Mouse (Mus musculus) embryonic facial prominence, embryonic 11.5 days (tissue): Measurements from ENCODE around the gene Ube2v1. TPM values are rescaled to one million over a fixed set of nuclear protein-coding genes. Genes with fewer than 3 reads are reported as not detected.
"Not testable (repeated sequence)": the region's sequence is repeated elsewhere in the genome, so short reads cannot be mapped to it uniquely, and the experiment has no call there.

ENCODE experiments used
- ATAC-seq: fragments of 200-750 bp; cut with Nextera tagmentation; replicated peaks from 2 replicates; pipeline ENCODE4 v1.8.0; 2017; ENCODE audit warnings: low read depth; ENCODE audit not compliant: insufficient number of reproducible peaks, low FRiP score, low TSS enrichment
- DNase-seq: peaks from one replicate; pipeline ENCODE4 v3.0.0-alpha.2; 2015; ENCODE audit warnings: low spot score
- H3K27ac ChIP-seq: fragments of 300-500 bp; sonication (generic); replicated peaks from 2 replicates; pipeline ENCODE4 v1.5.1; 2014; ENCODE audit warnings: mild to moderate bottlenecking, low read depth, low read length, control low read depth
- H3K27me3 ChIP-seq: fragments of 300-500 bp; sonication (generic); 2 replicates; pipeline ENCODE4 v1.6.1; 2014; ENCODE audit warnings: mild to moderate bottlenecking, low read length, moderate library complexity, mixed read lengths; ENCODE audit not compliant: control insufficient read depth, insufficient read depth
- H3K36me3 ChIP-seq: fragments of 300-500 bp; sonication (generic); replicated peaks from 2 replicates; pipeline ENCODE4 v1.6.1; 2014; ENCODE audit warnings: low read depth, mild to moderate bottlenecking, low read length, moderate library complexity, mixed read lengths; ENCODE audit not compliant: control insufficient read depth, insufficient read depth
- H3K4me1 ChIP-seq: fragments of 300-500 bp; sonication (generic); 2 replicates; pipeline ENCODE4 v1.6.1; 2014; ENCODE audit warnings: low read length, mixed read lengths; ENCODE audit not compliant: control insufficient read depth, insufficient read depth
- H3K4me2 ChIP-seq: fragments of 300-500 bp; sonication (generic); 2 replicates; pipeline ENCODE4 v1.6.1; 2014; ENCODE audit warnings: low read depth, mild to moderate bottlenecking, control low read depth, low read length, moderate library complexity
- H3K4me3 ChIP-seq: fragments of 300-500 bp; sonication (generic); 2 replicates; pipeline ENCODE4 v1.5.1; 2014; ENCODE audit warnings: low read depth, low read length, control low read depth
- H3K9ac ChIP-seq: fragments of 300-500 bp; sonication (generic); replicated peaks from 2 replicates; pipeline ENCODE4 v1.6.1; 2014; ENCODE audit warnings: mild to moderate bottlenecking, control low read depth, low read length
- H3K9me3 ChIP-seq: fragments of 300-500 bp; sonication (generic); replicated peaks from 2 replicates; pipeline ENCODE4 v1.6.1; 2016; ENCODE audit warnings: mild to moderate bottlenecking, low read length, inconsistent platforms, mixed read lengths; ENCODE audit not compliant: control insufficient read depth
- WGBS: fragments of 180-500 bp; shearing (Covaris S2); extraction: QIAGEN DNeasy Blood & Tissue Kit; methylation state at CpG from one replicate; pipeline ENCODE4 v1.1.7; 2014; 5-methylcytosine and 5-hydroxymethylcytosine counted together
- polyA plus RNA-seq: library from polyadenylated mRNA; unstranded; fragments of >200 nt; fragmentation: Nextera tagmentation; extraction: Ambion mirVana; gene quantifications from 2 replicates; pipeline ENCODE4 v1.2.1, GENCODE M21; 2014

Gene Ube2v1
- polyA plus RNA-seq, 1 experiment from 2014 or later, result 223 TPM

DNA sequence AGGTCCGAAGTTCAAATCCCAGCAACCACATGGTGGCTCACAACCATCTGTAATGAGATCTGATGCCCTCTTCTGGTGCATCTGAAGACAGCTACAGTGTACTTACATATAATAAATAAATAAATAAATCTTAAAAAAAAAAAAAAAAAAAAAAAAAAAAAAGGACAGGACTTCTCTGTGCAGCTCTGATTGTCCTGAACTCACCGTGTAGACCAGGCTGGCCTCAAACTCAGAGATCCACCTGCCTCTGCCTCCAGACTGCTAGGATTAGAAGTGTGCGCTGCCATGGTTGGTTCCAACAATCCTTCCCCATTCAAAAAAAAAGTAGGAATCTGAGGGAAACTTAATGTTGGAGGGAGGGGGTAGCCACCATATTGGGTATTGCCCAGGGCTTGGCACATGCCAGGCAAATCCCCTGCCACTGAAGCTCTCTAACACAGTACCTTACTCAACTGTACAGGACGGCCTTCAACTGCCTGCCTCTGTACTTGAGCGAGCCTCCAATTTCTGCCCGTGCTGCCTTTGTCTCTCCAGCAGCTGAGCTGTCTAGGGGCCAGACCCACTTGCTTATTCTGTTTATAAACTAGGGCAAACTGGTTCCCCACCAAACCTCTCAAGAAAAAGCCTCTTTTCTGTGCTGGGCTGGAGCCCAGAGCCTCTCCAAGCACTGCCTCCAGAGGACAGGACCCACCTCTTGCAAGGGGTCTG lies 7.4 kb downstream of the Ube2v1 start:
- H3K27me3 ChIP-seq, result no peaks in the 10 kb centered on the region

DNA sequence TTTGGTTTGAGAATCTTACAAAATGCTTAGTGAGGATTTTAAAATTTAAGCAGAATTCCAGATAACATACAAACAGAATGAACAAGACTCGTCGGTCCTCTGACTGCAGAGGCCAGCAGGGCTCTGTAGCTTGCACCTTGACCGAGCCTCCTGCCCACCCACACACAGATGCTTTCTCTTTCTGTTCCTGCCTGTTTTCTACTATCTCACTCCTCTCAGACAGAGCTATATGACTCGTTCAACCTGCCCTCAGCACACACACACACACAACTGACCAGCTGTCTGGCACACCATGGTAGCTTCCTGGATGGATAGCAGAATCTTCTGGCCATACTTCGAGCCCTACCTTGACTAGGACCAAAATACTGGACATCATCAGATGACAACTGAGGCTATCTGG lies 8.9 kb downstream of the Ube2v1 start:
- Histone ChIP-seq H3K4me3 (no peak overlapping the region), H3K27ac (no peak overlapping the region), H3K36me3 (peaks cover 4% of the 10 kb centered on the region; the same call in 1 of the 2 replicates), H3K9me3 (no peaks in the 10 kb centered on the region), H3K4me1 (no peaks in the 10 kb centered on the region; the same call in 1 of the 2 replicates), H3K9ac (no peak overlapping the region), H3K27me3 (no peaks in the 10 kb centered on the region), H3K4me2 (no peak overlapping the region)
- no peak for DNase-seq
- WGBS, result 89% methylated on average over 5 of the region's 5 CpGs
- no peak for ATAC-seq

More for the DNA sequence above, 7.4 kb downstream of the Ube2v1 start:
- Histone ChIP-seq H3K36me3 (peaks cover 4% of the 10 kb centered on the region; the same call in 1 of the 2 replicates), H3K9me3 (no peaks in the 10 kb centered on the region), H3K27ac (no peak overlapping the region), H3K4me1 (no peaks in the 10 kb centered on the region), H3K4me3 (no peak overlapping the region), H3K9ac (no peak overlapping the region), H3K4me2 (no peak overlapping the region)
- 91% methylated on average over 6 of the region's 6 CpGs for WGBS
- DNase-seq, result no peak
- no peak for ATAC-seq

DNA sequence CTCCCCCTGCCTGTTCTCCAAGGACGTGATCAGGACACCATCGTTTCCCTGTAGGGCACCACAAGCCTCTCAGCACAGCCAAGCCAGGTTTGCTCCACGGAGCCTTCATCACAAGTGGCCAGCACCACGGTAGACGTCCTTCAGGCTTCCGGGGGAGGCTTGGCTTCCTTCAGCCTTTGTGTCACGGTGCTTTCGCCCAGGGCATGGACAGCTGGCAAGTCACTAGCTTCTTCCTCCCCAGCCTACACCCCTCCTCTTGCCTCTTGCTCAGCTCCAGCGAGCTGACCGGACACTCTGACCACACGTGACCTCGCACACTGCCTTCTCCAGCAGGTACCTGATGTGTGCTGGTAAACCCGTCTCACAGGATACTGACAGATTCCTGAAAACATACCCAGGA lies 9.5 kb downstream of the Ube2v1 start:
- Histone ChIP-seq H3K27ac (no peak overlapping the region), H3K4me2 (no peak overlapping the region), H3K4me1 (no peaks in the 10 kb centered on the region; the same call in 1 of the 2 replicates), H3K9ac (no peak overlapping the region), H3K4me3 (no peak overlapping the region), H3K36me3 (peaks cover 4% of the 10 kb centered on the region; the same call in 1 of the 2 replicates), H3K27me3 (no peaks in the 10 kb centered on the region), H3K9me3 (no peaks in the 10 kb centered on the region)
- ATAC-seq (no peak), DNase-seq (no peak)
- WGBS, result 87% methylated on average over 13 of the region's 13 CpGs

DNA sequence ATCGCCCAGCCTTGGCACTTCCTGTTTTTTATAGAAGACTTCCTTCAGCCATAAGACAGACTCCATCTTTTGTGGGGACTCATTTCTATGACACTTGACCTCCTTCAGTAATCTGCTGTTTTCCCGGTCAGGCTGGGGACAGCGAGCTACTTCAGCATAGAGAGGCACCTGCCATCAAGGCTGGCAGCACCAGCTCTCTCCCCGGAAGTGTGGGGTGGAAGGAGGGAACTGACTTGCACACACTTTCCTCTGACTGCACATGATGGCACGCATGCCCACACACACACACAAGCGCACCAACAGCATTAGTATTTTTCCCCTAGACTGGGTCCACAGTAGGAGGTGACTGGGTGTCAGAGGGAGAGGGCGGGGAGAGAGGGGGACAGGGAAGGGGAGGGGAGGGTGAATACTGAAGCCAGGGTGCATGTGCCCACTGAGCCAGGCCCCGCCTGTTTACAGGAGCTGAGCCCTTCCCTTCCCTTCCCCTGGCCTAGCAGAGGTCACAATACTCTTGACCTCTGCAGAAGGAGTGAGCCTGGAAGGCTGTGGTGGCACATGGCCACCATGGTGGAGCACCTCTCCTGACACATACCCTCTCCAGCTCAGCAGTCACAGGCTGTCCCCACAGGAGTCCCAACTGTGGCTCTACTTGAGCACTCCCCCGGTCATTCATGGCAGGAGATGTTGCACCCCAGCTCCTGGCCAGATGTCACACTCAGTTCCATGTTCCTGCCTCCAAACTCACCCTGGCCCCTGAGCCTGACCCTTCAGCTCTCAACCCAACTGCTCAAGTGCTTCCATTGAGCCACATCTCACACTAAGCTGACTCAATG lies 10.4 kb downstream of the Ube2v1 start:
- H3K36me3 ChIP-seq, result peaks cover 3% of the 10 kb centered on the region; the same call in 1 of the 2 replicates
- no peak overlapping the region for H3K27ac ChIP-seq
- ATAC-seq (no peak), DNase-seq (no peak)
- no peaks in the 10 kb centered on the region for H3K27me3 ChIP-seq
- H3K4me1 ChIP-seq, result no peaks in the 10 kb centered on the region; the same call in 1 of the 2 replicates
- no peak overlapping the region for H3K4me2 ChIP-seq
- no peak overlapping the region for H3K4me3 ChIP-seq
- no peaks in the 10 kb centered on the region for H3K9me3 ChIP-seq
- no peak overlapping the region for H3K9ac ChIP-seq
- 80% methylated on average over 9 of the region's 9 CpGs for WGBS

DNA sequence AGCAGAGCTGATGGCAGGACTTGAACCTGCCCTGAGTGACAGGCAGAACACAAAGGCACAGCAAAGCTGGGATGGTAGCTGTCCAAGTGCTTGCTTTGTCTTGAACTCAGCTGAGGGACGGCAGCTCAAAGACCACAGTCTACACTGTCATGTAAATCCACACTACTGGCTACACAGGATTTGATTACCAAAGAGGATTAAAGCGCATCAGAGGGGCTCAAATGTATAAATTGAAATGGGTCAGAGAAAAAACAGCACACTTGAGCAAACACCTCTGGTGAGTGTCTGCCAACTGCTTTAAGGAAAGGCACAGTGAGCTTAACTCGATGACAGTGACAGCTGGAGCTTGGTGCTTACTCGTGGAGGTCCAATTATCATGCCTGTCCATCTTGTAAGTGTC lies 14.4 kb downstream of the Ube2v1 start:
- Histone ChIP-seq H3K27me3 (no peaks in the 10 kb centered on the region), H3K27ac (no peak overlapping the region), H3K9ac (no peak overlapping the region), H3K4me2 (no peak overlapping the region), H3K4me3 (no peak overlapping the region), H3K9me3 (no peaks in the 10 kb centered on the region), H3K36me3 (peaks cover 8% of the 10 kb centered on the region), H3K4me1 (no peaks in the 10 kb centered on the region; the same call in 1 of the 2 replicates)
- no peak for ATAC-seq
- no peak for DNase-seq
- 74% methylated on average over 4 of the region's 4 CpGs for WGBS

DNA sequence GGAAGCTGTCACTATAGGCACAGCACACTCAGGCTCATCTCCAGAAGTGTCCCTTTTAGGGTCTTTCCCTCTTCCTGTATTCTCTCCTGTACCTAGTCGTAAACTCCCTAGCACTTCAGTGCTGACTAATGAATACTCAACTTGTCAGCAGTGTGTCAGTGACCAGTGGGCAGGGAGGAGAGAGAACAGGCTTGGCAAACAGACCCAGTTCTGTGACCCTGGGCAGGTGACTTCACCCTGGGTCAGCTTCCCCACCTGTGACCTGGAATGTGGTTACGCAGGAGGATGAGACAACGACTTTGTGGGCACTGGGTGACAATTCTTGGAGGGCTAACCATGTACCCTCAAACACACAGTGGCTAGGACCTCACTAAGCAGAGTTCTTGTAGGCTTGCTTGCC lies 14.9 kb downstream of the Ube2v1 start:
- Histone ChIP-seq H3K9me3 (no peaks in the 10 kb centered on the region), H3K36me3 (peaks cover 8% of the 10 kb centered on the region), H3K4me2 (no peak overlapping the region), H3K4me1 (no peaks in the 10 kb centered on the region; the same call in 1 of the 2 replicates), H3K9ac (no peak overlapping the region), H3K27ac (no peak overlapping the region), H3K27me3 (no peaks in the 10 kb centered on the region), H3K4me3 (no peak overlapping the region)
- no peak for ATAC-seq
- WGBS, result 83% methylated on average over 3 of the region's 3 CpGs
- DNase-seq, result no peak

DNA sequence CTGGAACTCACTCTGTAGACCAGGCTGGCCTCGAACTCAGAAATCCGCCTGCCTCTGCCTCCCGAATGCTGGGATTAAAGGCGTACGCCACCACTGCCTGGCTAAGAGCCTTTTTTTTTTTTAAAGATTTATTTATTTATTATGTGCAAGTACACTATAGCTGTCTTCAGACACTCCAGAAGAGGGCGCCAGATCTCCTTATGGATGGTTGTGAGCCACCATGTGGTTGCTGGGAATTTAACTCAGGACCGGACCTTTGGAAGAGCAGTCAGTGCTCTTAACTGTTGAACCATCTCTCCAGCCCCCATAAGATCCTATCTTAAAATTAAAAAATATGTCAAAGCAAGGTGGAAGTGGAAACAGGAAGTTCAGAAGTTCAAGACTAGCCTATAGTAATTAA lies 18.6 kb downstream of the Ube2v1 start:
- H3K4me1 ChIP-seq, H3K27ac ChIP-seq, H3K9ac ChIP-seq, H3K9me3 ChIP-seq, H3K4me3 ChIP-seq, DNase-seq, ATAC-seq, H3K4me2 ChIP-seq, H3K27me3 ChIP-seq: not testable (repeated sequence)
- WGBS, result 98% methylated on average over 6 of the region's 7 CpGs
- H3K36me3 ChIP-seq, result peaks cover 14% of the 10 kb centered on the region

DNA sequence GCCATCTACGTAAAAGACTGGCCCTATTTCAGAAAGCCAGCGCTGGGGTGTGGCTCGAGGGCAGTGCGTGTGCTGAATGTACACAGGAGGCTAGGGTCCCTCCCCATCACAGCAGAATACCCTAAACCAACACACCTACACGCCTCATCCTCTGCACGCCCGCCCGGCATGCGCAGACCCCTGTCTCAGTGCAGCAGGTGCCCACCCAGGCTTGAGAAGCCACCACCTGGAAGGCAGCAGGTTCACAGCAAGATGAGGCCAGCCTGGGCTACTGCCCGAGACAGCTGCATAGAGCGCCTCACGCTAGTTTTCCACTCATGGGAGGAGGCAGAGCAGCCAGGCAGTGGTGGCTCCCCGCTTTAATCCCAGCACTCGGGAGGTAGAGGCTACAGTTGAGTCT lies 19.8 kb downstream of the Ube2v1 start:
- H3K27me3 ChIP-seq, result no peaks in the 10 kb centered on the region
- no peak overlapping the region for H3K4me3 ChIP-seq
- H3K4me1 ChIP-seq, result no peaks in the 10 kb centered on the region
- H3K9ac ChIP-seq, result no peak overlapping the region
- no peak overlapping the region for H3K27ac ChIP-seq
- no peak overlapping the region for H3K4me2 ChIP-seq
- ATAC-seq (no peak), DNase-seq (no peak)
- H3K9me3 ChIP-seq, result no peaks in the 10 kb centered on the region
- peaks cover 14% of the 10 kb centered on the region for H3K36me3 ChIP-seq
- WGBS, result 94% methylated on average over 14 of the region's 14 CpGs
